Mouse (Mus musculus) Patski (cell line): ENCODE measurements around the gene Cnnm2. TPM values are rescaled to one million over a fixed set of nuclear protein-coding genes. Genes with fewer than 3 reads are reported as not detected.

Experiments used
- ATAC-seq: fragments of 100-300 bp; one replicate; pipeline ENCODE4 v1.8.0; 2021
- CTCF ChIA-PET: fragments of 350-600 bp; sonication (Branson Sonifier 250); formaldehyde crosslinking; loops from one replicate; lab custom pipeline; 2022; ENCODE audit warnings: inconsistent platforms; lab: Charles Lee
- POLR2A ChIA-PET: fragments of 350-600 bp; sonication (Branson Sonifier 250); formaldehyde crosslinking; loops from one replicate; lab custom pipeline; 2022; ENCODE audit warnings: antibody characterized with exemption, inconsistent platforms; lab: Charles Lee
- DNase-seq: peaks from one replicate; pipeline ENCODE4 v3.0.0-alpha.2; 2011; ENCODE audit warnings: low read depth, low spot score
- H3K27me3 ChIP-seq: fragments of 371-371 bp; one replicate; pipeline ENCODE4 v1.5.1; 2021
- CTCF ChIP-seq: fragments of 100-300 bp; IDR thresholded peaks from one replicate; pipeline ENCODE4 v1.5.1; 2021
- in situ Hi-C: fragments of 300-500 bp; cut with MboI; formaldehyde crosslinking; loops from 3 replicates; pipeline ENCODE4 v1.11.1; 2018; ENCODE audit warnings: low pct_unique_long_range_greater_than_20kb, mixed read lengths
- polyA plus RNA-seq: library from polyadenylated mRNA; unstranded; gene quantifications from one replicate; pipeline ENCODE4 v1.2.3, GENCODE M21; 2021

Cnnm2 gene
- polyA plus RNA-seq, 1 experiment from 2014 or later, result 53.2 TPM

DNA sequence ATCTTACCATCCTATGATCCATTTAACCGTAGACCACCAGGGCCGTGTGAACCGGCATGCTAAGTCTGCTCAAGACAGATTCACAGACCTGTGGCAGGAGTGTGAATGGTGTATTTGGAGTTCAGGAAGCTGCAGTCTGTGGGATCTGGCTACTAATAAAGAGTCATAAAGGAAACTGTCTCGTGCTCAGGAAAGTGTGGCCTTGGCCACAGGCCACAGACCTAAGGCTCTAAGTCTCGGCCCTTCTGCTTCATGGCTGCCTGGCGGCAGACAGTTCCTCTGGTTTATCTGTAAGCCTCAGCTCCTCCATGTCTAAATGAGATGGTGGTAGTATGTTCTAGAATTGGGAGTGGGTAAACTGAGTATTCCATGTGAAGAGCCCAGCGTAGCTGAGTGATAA is 30.0 kb downstream of the Cnnm2 start:
- no peaks in the 10 kb centered on the region for H3K27me3 ChIP-seq
- in situ Hi-C loops, result no loop called here
- ATAC-seq, result peak; percentile 58
- POLR2A ChIA-PET, result interaction anchor here (0.6 kb wide), 2 partner anchors 30 to 747 kb away, joined by 3 to 4 read pairs; partner anchors contain the start of gene Cnnm2
- CTCF ChIA-PET, result interaction anchor here (1.1 to 4.5 kb wide), 3 partner anchors 13 to 199 kb away, joined by 3 to 19 read pairs (median 6); partner anchors contain the start of gene Cnnm2
- no peak for DNase-seq
- no peak for TF ChIP-seq CTCF

DNA sequence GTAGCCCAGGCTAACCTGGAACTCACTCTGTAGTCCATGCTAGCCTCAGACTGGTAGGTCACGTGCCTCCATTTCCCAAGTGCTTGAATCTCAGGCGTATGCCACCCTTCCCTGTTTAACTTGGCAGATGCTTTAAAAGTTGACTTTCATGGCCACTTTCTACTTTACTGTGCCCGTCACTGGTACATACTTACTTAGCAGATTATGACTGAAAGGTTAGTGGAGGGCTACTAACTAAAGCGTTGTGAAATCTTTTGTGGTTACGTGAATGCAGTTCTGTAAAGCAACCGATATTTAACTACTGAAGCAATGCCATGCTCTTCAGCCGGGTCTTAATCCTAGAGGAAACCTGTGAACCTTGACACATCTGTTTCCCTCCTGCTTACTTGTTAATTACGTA is 30.5 kb downstream of the Cnnm2 start:
- ChIA-PET CTCF (interaction anchor here (1.2 to 4.5 kb wide), 3 partner anchors 12 to 31 kb away, joined by 3 to 19 read pairs (median 6); partner anchors contain the start of gene Cnnm2), POLR2A (interaction anchor here (1.2 kb wide), 1 partner anchor 16 kb away, joined by 5 read pairs; no protein-coding TSS in a partner anchor)
- ATAC-seq, result peak; percentile 49
- no peak for DNase-seq
- no peaks in the 10 kb centered on the region for H3K27me3 ChIP-seq
- in situ Hi-C loops, result no loop called here
- no peak for TF ChIP-seq CTCF

- in situ Hi-C loops, result no loop called here
- ChIA-PET CTCF (interaction anchor here (1.2 to 4.5 kb wide), 3 partner anchors 12 to 32 kb away, joined by 3 to 19 read pairs (median 6); partner anchors contain the start of gene Cnnm2), POLR2A (interaction anchor here (0.8 to 1.2 kb wide), 2 partner anchors 12 to 17 kb away, joined by 3 to 5 read pairs; no protein-coding TSS in a partner anchor)
- ATAC-seq (peak; percentile 61), DNase-seq (no peak)
- H3K27me3 ChIP-seq, result no peaks in the 10 kb centered on the region
- no peak for TF ChIP-seq CTCF
Observed at GRCm38 (mm10) chr19:46792480-46792879, 31.1 kb downstream of the Cnnm2 start.

- ATAC-seq (no peak), DNase-seq (no peak)
- TF ChIP-seq CTCF, result no peak
- CTCF ChIA-PET, result interaction anchor here (4.5 kb wide), 1 partner anchor 10 kb away, joined by 19 read pairs; no protein-coding TSS in a partner anchor
- no peaks in the 10 kb centered on the region for H3K27me3 ChIP-seq
- POLR2A ChIA-PET, result no interaction called here
- in situ Hi-C loops, result no loop called here
Observed at GRCm38 (mm10) chr19:46794181-46794580, 32.8 kb downstream of the Cnnm2 start.

GRCm38 (mm10) chr19:46799903-46800583 is 38.6 kb downstream of the Cnnm2 start:
- TF ChIP-seq CTCF, result no peak
- DNase-seq, result no peak
- no peak for ATAC-seq
- in situ Hi-C loops, result loop anchor here (5.0 kb wide), 1 partner anchor 38 kb away; the partner anchor contains the start of gene Cnnm2
- H3K27me3 ChIP-seq, result no peaks in the 10 kb centered on the region
- POLR2A ChIA-PET, result interaction anchor here (0.7 kb wide), 1 partner anchor 33 kb away, joined by 5 read pairs; no protein-coding TSS in a partner anchor
- CTCF ChIA-PET, result interaction anchor here (1.0 kb wide), 1 partner anchor 24 kb away, joined by 3 read pairs; no protein-coding TSS in a partner anchor

- CTCF ChIA-PET, result no interaction called here
- no peak for TF ChIP-seq CTCF
- in situ Hi-C loops, result loop anchor here (5.0 kb wide), 1 partner anchor 39 kb away; the partner anchor contains the start of gene Cnnm2
- no peaks in the 10 kb centered on the region for H3K27me3 ChIP-seq
- peak; percentile 57 for DNase-seq
- POLR2A ChIA-PET, result no interaction called here
- peak; percentile 37 for ATAC-seq
Observed at GRCm38 (mm10) chr19:46801492-46801891, 40.1 kb downstream of the Cnnm2 start.

GRCm38 (mm10) chr19:46802306-46802705 is 40.9 kb downstream of the Cnnm2 start:
- ChIA-PET CTCF (interaction anchor here (0.7 to 3.9 kb wide), 3 partner anchors 10 to 47 kb away, joined by 3 to 20 read pairs (median 19); no protein-coding TSS in a partner anchor), POLR2A (no interaction called here)
- DNase-seq (peak; percentile 38), ATAC-seq (no peak)
- TF ChIP-seq CTCF, result no peak
- no peaks in the 10 kb centered on the region for H3K27me3 ChIP-seq
- in situ Hi-C loops, result loop anchor here (5.0 kb wide), 1 partner anchor 40 kb away; the partner anchor contains the start of gene Cnnm2

GRCm38 (mm10) chr19:46803732-46804131 is 42.3 kb downstream of the Cnnm2 start:
- ATAC-seq (no peak), DNase-seq (no peak)
- TF ChIP-seq CTCF, result no peak
- CTCF ChIA-PET, result interaction anchor here (0.7 to 3.9 kb wide), 6 partner anchors 11 to 45 kb away, joined by 3 to 20 read pairs (median 3); no protein-coding TSS in a partner anchor
- in situ Hi-C loops, result loop anchor here (5.0 kb wide), 1 partner anchor 41 kb away; the partner anchor contains the start of gene Cnnm2
- H3K27me3 ChIP-seq, result no peaks in the 10 kb centered on the region
- POLR2A ChIA-PET, result interaction anchor here (0.9 to 1.0 kb wide), 2 partner anchors 11 to 43 kb away, joined by 3 to 5 read pairs; partner anchors contain the start of gene Cnnm2

DNA sequence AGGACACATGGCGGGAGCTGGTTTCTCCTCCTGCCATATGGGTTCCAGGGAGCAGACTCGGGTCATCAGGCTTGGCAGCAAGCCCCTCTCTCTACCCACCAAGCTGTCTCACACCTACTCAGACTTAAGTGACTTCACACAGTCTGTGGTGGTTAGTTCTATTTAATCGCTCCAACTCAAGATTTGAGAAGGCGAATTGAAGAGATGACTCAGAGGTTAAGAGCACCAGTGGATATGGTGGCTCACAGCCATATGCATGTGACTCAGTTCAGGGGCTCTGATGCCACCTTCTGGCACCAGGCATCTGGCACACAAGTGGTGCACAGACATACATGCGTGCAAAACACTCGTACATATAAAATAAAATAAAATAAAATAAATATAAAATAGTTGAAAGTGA is 43.4 kb downstream of the Cnnm2 start:
- peak; percentile 79 for DNase-seq
- ATAC-seq, result peak; percentile 50
- POLR2A ChIA-PET, result interaction anchor here (0.9 to 1.0 kb wide), 2 partner anchors 12 to 44 kb away, joined by 3 to 5 read pairs; partner anchors contain the start of gene Cnnm2
- CTCF ChIA-PET, result interaction anchor here (0.7 to 3.9 kb wide), 6 partner anchors 12 to 124 kb away, joined by 3 to 20 read pairs (median 3); no protein-coding TSS in a partner anchor
- no peaks in the 10 kb centered on the region for H3K27me3 ChIP-seq
- in situ Hi-C loops, result loop anchor here (5.0 kb wide), 2 partner anchors 42 to 68 kb away; partner anchors contain the start of gene Cnnm2
- peak; percentile 89 for TF ChIP-seq CTCF
